In the genomic region with DNA sequence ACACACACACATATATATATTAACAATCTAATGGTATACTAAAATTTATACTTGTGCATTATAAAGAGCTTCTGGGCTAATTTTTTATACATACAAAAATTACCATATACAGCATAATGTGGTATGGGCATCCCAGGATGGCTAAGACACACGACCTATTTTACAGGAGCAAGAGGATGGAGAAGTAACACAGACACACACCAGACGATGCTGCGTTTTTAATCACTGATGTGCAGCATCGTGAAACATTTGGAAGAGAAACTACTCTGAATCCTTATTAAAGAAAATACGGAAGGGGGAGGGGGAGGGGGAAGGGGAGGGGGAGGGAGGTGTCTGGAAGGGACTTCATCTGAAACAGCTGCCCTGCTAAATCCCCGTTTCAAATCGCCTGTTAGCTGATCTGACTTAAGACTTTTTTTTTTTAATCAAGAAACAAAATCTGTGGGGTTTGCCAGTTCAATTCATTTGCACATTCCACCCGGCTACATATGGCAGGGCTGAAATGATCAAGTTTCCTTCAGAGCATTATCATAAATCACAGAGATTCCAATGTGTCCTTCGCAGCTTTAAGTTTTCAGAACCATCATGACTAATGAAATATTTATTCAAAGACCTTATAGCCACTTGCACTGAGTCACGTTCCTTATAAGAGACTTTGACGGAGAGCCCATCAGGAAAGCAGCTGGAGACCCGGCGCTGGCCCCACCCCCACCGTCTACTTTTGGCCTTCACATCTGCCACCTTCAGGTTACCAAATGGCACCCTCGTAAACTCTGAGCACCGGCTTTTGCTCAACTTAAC, we compare ENCODE assay signal across 11 mouse cellular contexts.
DNase-seq lines count a peak whose midpoint lies in the region; ATAC-seq and TF ChIP-seq lines count a peak whose summit lies in the region.
"Had no signal": no experiment of that assay in that cellular context is flagged by ENCODE, and none has a peak within 500 bp of the region (broad histone marks: within the 10 kb centered on the region; RNA-seq: fewer than 3 reads in every experiment).

No protein-coding gene starts in this region.

- H3K9ac ChIP-seq in forebrain, embryonic 13.5 days: no peak overlapping the region
- no peak overlapping the region for H3K9ac ChIP-seq in midbrain, embryonic 11.5 days (ENCODE audit: low read length)
- H3K9ac ChIP-seq: liver, embryonic 15.5 days had no signal

- no peaks in the 10 kb centered on the region for H3K36me3 ChIP-seq in C2C12 (ENCODE audit: control insufficient read depth, insufficient read depth)
- no peaks in the 10 kb centered on the region for H3K36me3 ChIP-seq in forebrain, embryonic 13.5 days (ENCODE audit: poor library complexity, severe bottlenecking)
- H3K36me3 ChIP-seq in midbrain, embryonic 11.5 days (ENCODE audit: control insufficient read depth, insufficient read depth, low read length): no peaks in the 10 kb centered on the region
- H3K36me3 ChIP-seq: liver, embryonic 15.5 days had no signal

- intact Hi-C loops in gastrocnemius, adult 2 months (cut with DNase I): no loop called here

- ATAC-seq in forebrain, embryonic 13.5 days: no peak
- peak; percentile 85 for ATAC-seq in midbrain, embryonic 11.5 days (ENCODE audit: low FRiP score)

- DNase-seq in gastrocnemius, adult 2 months: no peak
- DNase-seq in gastrocnemius, postnatal 25 days: no peak
- peak; percentile 90 for DNase-seq in midbrain, embryonic 11.5 days (ENCODE audit: low spot score, missing footprints)
- no peak for DNase-seq in layer of hippocampus, postnatal 10 days (ENCODE audit: low spot score in 2 of 2)
- no peak for DNase-seq in T-cell, adult 2 months (ENCODE audit: low spot score)
- DNase-seq in spleen, postnatal 4 days (ENCODE audit: low spot score in 2 of 2): no peak
- DNase-seq: cerebellum, adult 9-10 months; thymus, adult 18-20 months had no signal

- no peak overlapping the region for H3ac ChIP-seq in C2C12 (ENCODE audit: control insufficient read depth, insufficient read length, low read depth)

- peak overlapping the region; percentile 33 for H3K4me2 ChIP-seq in forebrain, embryonic 13.5 days
- peak overlapping the region; percentile 36 for H3K4me2 ChIP-seq in midbrain, embryonic 11.5 days
- H3K4me2 ChIP-seq: liver, embryonic 15.5 days had no signal

- H3K4me3 ChIP-seq in gastrocnemius, adult 2 months: peak overlapping the region; percentile 40
- H3K4me3 ChIP-seq in C2C12 (ENCODE audit: insufficient read depth, poor library complexity, severe bottlenecking): no peak overlapping the region
- no peak overlapping the region for H3K4me3 ChIP-seq in forebrain, embryonic 13.5 days
- H3K4me3 ChIP-seq in midbrain, embryonic 11.5 days (ENCODE audit: low read depth, low read length): no peak overlapping the region; the same call in 1 of the 2 replicates
- H3K4me3 ChIP-seq: liver, embryonic 15.5 days had no signal

- no peak overlapping the region for H3K27ac ChIP-seq in gastrocnemius, adult 2 months
- no peak overlapping the region; the same call in 1 of the 2 replicates for H3K27ac ChIP-seq in forebrain, embryonic 13.5 days
- H3K27ac ChIP-seq in midbrain, embryonic 11.5 days (ENCODE audit: low read depth, low read length): no peak overlapping the region; the same call in 1 of the 2 replicates
- H3K27ac ChIP-seq: liver, embryonic 15.5 days had no signal

- WGBS in forebrain, embryonic 13.5 days: 19% methylated on average over 16 of the region's 16 CpGs
- WGBS in midbrain, embryonic 11.5 days: 10% methylated on average over 16 of the region's 16 CpGs

- H3K4me1 ChIP-seq in forebrain, embryonic 13.5 days: peaks cover 13% of the 10 kb centered on the region; the same call in 1 of the 2 replicates
- 0 out of 2 replicates have a peak, but pooled peaks cover 7% of the 10 kb centered on the region for H3K4me1 ChIP-seq in midbrain, embryonic 11.5 days (ENCODE audit: control insufficient read depth, insufficient read depth, low read length)
- H3K4me1 ChIP-seq: liver, embryonic 15.5 days had no signal

- no peaks in the 10 kb centered on the region for H3K79me2 ChIP-seq in C2C12 (ENCODE audit: control insufficient read depth, insufficient read depth)

- TF ChIP-seq CTCF in gastrocnemius, adult 2 months (IDR thresholded peaks at IDR 0.05): no peak
- no peak for TF ChIP-seq CTCF in C2C12 (IDR thresholded peaks at IDR 0.05; ENCODE audit: control insufficient read depth, insufficient read depth, insufficient read length)

- no peaks in the 10 kb centered on the region for H3K79me3 ChIP-seq in C2C12 (ENCODE audit: low read depth)

- H3K9me3 ChIP-seq in forebrain, embryonic 13.5 days (replicated peaks): no peaks in the 10 kb centered on the region
- H3K9me3 ChIP-seq in midbrain, embryonic 11.5 days (ENCODE audit: control insufficient read depth, low read length): no peaks in the 10 kb centered on the region
- H3K9me3 ChIP-seq: liver, embryonic 15.5 days had no signal

- H3K27me3 ChIP-seq in C2C12 (ENCODE audit: control insufficient read depth, insufficient read depth, insufficient read length): no peaks in the 10 kb centered on the region
- H3K27me3 ChIP-seq in forebrain, embryonic 13.5 days: no peaks in the 10 kb centered on the region
- H3K27me3 ChIP-seq in midbrain, embryonic 11.5 days (ENCODE audit: control insufficient read depth, insufficient read depth, low read length): no peaks in the 10 kb centered on the region
- H3K27me3 ChIP-seq: liver, embryonic 15.5 days had no signal

TF ChIP-seq in C2C12, 6 proteins besides CTCF, POLR2A, EP300 and RAD21:
- no peak for TF ChIP-seq MAX (IDR thresholded peaks at IDR 0.05)
- TF ChIP-seq CEBPB (IDR thresholded peaks at IDR 0.05; ENCODE audit: low read depth): no peak
- TF ChIP-seq USF1 (IDR thresholded peaks at IDR 0.05; ENCODE audit: low read depth): no peak
- peak; percentile 24 for TF ChIP-seq FOSL1 (IDR thresholded peaks at IDR 0.05; ENCODE audit: insufficient read depth, low read length, poor library complexity, severe bottlenecking)
- peak; percentile 39 for TF ChIP-seq MYOD1 (IDR thresholded peaks at IDR 0.05; ENCODE audit: control insufficient read depth, insufficient read length, low read depth)
- no peak for TF ChIP-seq MYOG (IDR thresholded peaks at IDR 0.05; ENCODE audit: control insufficient read depth, extremely low read depth, insufficient read length)
